Mouse (Mus musculus) lung, embryonic 16.5 days (tissue): ENCODE results near the gene Rcbtb2. TPM values are rescaled to one million over a fixed set of nuclear protein-coding genes. Genes with fewer than 3 reads are reported as not detected.
A peak's percentile ranks its signal among the peaks of the same experiment; 100 is the strongest.

Source experiments
- ATAC-seq: fragments of 200-750 bp; cut with Nextera tagmentation; 2 replicates; pipeline ENCODE4 v1.8.0; 2017; ENCODE audit warnings: low read depth, mild to moderate bottlenecking, moderate library complexity
- H3K27ac ChIP-seq: fragments of 300-500 bp; sonication (generic); 2 replicates; pipeline ENCODE4 v1.5.1; 2014; ENCODE audit warnings: mild to moderate bottlenecking, control low read depth, low read length
- H3K27me3 ChIP-seq: fragments of 300-500 bp; sonication (generic); 2 replicates; pipeline ENCODE4 v1.6.1; 2014; ENCODE audit warnings: low read depth, low read length, mixed read lengths; ENCODE audit not compliant: control insufficient read depth, insufficient read depth
- H3K36me3 ChIP-seq: fragments of 300-500 bp; sonication (generic); 2 replicates; pipeline ENCODE4 v1.6.1; 2014; ENCODE audit warnings: low read length; ENCODE audit not compliant: control insufficient read depth, insufficient read depth
- H3K4me1 ChIP-seq: fragments of 300-500 bp; sonication (generic); replicated peaks from 2 replicates; pipeline ENCODE4 v1.6.1; 2014; ENCODE audit warnings: low read length, mixed read lengths; ENCODE audit not compliant: control insufficient read depth, insufficient read depth
- H3K4me2 ChIP-seq: fragments of 300-500 bp; sonication (generic); 2 replicates; pipeline ENCODE4 v1.6.1; 2014; ENCODE audit warnings: low read depth, low read length, control low read depth
- H3K4me3 ChIP-seq: fragments of 300-500 bp; sonication (generic); 2 replicates; pipeline ENCODE4 v1.5.1; 2014; ENCODE audit warnings: mild to moderate bottlenecking, low read length, control low read depth
- H3K9ac ChIP-seq: fragments of 300-500 bp; sonication (generic); 2 replicates; pipeline ENCODE4 v1.6.1; 2014; ENCODE audit warnings: low read length, control low read depth
- H3K9me3 ChIP-seq: fragments of 300-500 bp; sonication (generic); 2 replicates; pipeline ENCODE4 v1.6.1; 2016; ENCODE audit warnings: low read length; ENCODE audit not compliant: control insufficient read depth
- WGBS: fragments of 180-500 bp; shearing (Covaris S2); extraction: QIAGEN DNeasy Blood & Tissue Kit; methylation state at CpG from one replicate; pipeline ENCODE4 v1.1.7; 2014; 5-methylcytosine and 5-hydroxymethylcytosine counted together
- polyA plus RNA-seq: library from polyadenylated mRNA; unstranded; fragments of >200 nt; fragmentation: Nextera tagmentation; extraction: Ambion mirVana; gene quantifications from 2 replicates; pipeline ENCODE4 v1.2.1, GENCODE M21; 2015

The Rcbtb2 gene
- polyA plus RNA-seq, 1 experiment from 2014 or later: 101 TPM

DNA sequence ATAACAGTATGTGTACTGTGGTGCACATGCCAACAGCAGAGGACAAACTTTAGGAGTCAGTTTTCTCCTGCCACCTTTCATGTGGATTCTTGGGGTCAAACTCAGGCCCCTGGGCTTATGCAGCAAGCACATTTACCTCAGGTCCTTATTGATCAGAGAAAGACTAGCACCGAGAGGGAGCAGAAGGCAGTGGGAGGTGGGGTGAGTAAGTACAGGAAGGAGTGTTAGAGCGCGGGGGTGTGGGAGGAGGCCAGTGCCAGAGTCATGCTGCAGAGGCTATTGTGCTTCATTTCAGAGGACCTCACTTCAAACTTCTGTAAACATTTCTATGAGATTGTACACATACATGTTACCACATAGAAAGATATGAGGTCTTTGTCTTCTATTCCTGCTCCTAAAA lies 78.6 kb downstream of the Rcbtb2 start:
- 42% methylated on average over 3 of the region's 3 CpGs for WGBS
- no peak for ATAC-seq
- H3K27me3 ChIP-seq: no peaks in the 10 kb centered on the region

GRCm38 (mm10) chr14:73204016-73204415 lies 81.2 kb downstream of the Rcbtb2 start:
- WGBS: 67% methylated on average over 3 of the region's 3 CpGs

More for the DNA sequence above, 78.6 kb downstream of the Rcbtb2 start:
- Histone ChIP-seq H3K9ac (no peak overlapping the region), H3K4me1 (no peaks in the 10 kb centered on the region), H3K4me2 (no peak overlapping the region), H3K27ac (no peak overlapping the region), H3K36me3 (0 out of 2 replicates have a peak, but pooled peaks cover 2% of the 10 kb centered on the region), H3K4me3 (no peak overlapping the region), H3K9me3 (no peaks in the 10 kb centered on the region)

DNA sequence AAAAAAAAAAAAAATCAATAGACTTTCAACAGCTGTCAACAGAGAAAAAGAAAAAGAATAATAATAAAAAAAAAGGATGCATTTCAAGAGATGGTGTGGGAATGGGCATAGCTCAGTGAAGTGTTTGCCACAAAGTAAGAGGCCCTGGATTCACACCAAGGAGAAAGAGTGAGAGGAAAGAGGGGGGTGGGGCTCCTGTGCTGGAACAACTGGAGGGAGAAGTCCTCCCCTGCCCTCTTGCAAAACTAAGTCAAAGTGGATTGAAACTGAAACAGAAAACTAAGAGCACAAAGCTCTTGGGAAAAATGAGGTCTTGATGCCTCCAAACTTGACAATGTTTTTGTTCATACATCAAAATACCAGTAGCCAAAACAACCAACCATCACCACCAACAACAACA lies 86.4 kb downstream of the Rcbtb2 start:
- Histone ChIP-seq H3K27ac (no peak overlapping the region), H3K4me1 (no peaks in the 10 kb centered on the region), H3K36me3 (no peaks in the 10 kb centered on the region), H3K4me2 (no peak overlapping the region), H3K4me3 (no peak overlapping the region), H3K9me3 (no peaks in the 10 kb centered on the region), H3K27me3 (no peaks in the 10 kb centered on the region), H3K9ac (no peak overlapping the region)
- ATAC-seq: peak; percentile 56; the same call in 1 of the 2 replicates

More at GRCm38 (mm10) chr14:73204016-73204415, 81.2 kb downstream of the Rcbtb2 start:
- H3K36me3 ChIP-seq: no peaks in the 10 kb centered on the region
- no peak overlapping the region for H3K4me3 ChIP-seq
- ATAC-seq: no peak
- H3K27me3 ChIP-seq: no peaks in the 10 kb centered on the region
- no peak overlapping the region for H3K9ac ChIP-seq
- no peak overlapping the region for H3K4me2 ChIP-seq
- no peaks in the 10 kb centered on the region for H3K4me1 ChIP-seq
- no peak overlapping the region for H3K27ac ChIP-seq
- no peaks in the 10 kb centered on the region for H3K9me3 ChIP-seq

DNA sequence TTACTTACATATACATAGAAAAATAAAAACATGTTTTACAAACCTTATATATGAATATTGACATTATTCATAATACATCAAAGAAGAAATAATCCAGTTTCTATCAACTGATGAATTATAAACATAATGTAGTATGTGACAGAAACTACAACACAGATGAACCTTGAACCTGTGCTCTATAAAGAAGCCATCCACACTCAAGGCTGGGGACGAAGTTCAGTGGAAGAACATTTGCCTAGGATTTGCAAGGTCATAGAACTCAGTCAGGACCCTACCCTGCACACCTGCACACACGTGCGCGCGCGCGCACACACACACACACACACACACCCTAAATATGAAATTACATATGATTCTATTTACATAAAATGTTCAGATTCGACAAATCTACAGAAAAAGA lies 87.4 kb downstream of the Rcbtb2 start:
- Histone ChIP-seq H3K27ac (no peak overlapping the region), H3K4me1 (no peaks in the 10 kb centered on the region), H3K4me3 (no peak overlapping the region), H3K27me3 (no peaks in the 10 kb centered on the region), H3K36me3 (no peaks in the 10 kb centered on the region), H3K9ac (no peak overlapping the region), H3K4me2 (no peak overlapping the region), H3K9me3 (no peaks in the 10 kb centered on the region)
- 89% methylated on average over 8 of the region's 8 CpGs for WGBS
- ATAC-seq: no peak

DNA sequence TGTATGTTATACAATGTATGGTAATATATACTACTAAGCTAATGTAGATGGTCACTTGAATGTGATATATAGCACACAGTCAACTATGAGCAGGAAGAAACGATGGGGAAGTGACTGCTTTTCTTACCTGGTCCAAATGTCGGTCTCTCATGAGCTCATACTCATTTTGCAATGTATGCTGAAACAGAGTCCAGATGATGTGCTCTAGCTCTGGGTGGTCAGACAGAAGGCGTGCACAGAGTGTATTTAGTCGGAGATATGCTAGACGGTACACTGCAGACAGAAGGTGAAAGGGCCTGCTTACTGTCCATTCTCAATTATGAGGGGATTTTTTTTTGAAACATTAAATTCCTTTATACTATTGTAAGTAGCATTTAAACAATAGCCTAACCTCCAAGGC lies 88.6 kb downstream of the Rcbtb2 start:
- H3K4me1 ChIP-seq: no peaks in the 10 kb centered on the region
- no peaks in the 10 kb centered on the region for H3K36me3 ChIP-seq
- 89% methylated on average over 5 of the region's 5 CpGs for WGBS
- no peak overlapping the region for H3K4me2 ChIP-seq
- no peak overlapping the region for H3K4me3 ChIP-seq
- no peaks in the 10 kb centered on the region for H3K27me3 ChIP-seq
- ATAC-seq: no peak
- no peak overlapping the region for H3K27ac ChIP-seq
- no peaks in the 10 kb centered on the region for H3K9me3 ChIP-seq
- H3K9ac ChIP-seq: no peak overlapping the region

DNA sequence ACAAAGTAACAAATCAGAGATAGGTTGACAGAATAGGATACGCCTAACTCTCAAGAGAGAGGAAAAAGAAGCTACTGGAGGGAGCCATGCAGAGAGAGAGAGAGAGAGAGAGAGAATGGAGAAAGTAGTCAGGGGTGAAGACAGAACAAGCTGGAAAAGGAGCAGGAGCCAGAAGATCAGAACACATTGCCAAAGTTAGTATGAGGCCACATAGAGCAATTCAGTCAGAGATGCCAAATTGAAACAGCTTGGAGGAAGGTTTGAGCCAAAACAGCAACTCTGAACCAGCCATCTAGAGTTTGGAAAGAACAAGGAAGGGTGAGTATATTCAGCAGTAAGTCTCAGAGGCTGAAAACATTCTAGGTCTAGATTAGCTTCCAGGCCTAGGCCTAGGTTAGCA lies 94.2 kb downstream of the Rcbtb2 start:
- H3K27ac ChIP-seq: no peak overlapping the region
- no peak overlapping the region for H3K4me2 ChIP-seq
- no peaks in the 10 kb centered on the region for H3K36me3 ChIP-seq
- H3K9ac ChIP-seq: no peak overlapping the region
- no peak overlapping the region for H3K4me3 ChIP-seq
- no peaks in the 10 kb centered on the region for H3K9me3 ChIP-seq
- no peak for ATAC-seq
- no peaks in the 10 kb centered on the region for H3K4me1 ChIP-seq
- 94% methylated on average over 1 of the region's 1 CpGs for WGBS
- H3K27me3 ChIP-seq: no peaks in the 10 kb centered on the region

DNA sequence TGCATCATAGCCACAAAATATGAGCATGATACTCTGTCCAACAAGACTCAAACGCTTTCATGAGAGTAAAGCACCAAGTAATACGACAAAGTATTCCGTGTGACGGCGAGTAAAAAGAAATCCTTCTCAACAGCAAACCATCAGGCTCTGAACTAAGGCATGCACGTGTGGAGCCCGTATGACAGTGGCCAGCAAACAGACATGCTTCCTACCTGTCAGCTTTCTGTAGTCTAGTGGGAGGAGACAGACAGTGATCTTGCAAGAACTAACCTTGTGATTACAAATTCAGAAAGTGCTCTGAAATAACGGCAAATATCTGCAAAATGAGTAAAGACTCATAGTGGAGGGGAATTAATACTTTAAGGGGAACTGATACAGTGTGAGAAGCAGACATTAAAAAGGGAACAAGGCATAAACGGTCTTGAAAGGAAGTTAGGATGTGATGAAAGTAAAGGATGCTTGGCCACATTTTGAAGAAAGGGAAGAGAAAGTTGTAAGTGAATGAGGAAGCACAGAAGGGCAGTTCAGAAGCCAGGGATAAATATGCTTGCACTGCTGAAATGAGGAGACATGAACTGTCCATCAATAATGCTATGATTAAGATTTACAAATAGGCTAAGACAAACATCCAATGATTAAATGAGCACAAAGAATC lies 99.6 kb downstream of the Rcbtb2 start:
- no peak for ATAC-seq
- no peak overlapping the region for H3K4me2 ChIP-seq
- no peaks in the 10 kb centered on the region for H3K27me3 ChIP-seq
- no peaks in the 10 kb centered on the region for H3K4me1 ChIP-seq
- no peak overlapping the region for H3K9ac ChIP-seq
- H3K27ac ChIP-seq: no peak overlapping the region
- no peaks in the 10 kb centered on the region for H3K9me3 ChIP-seq
- no peak overlapping the region for H3K4me3 ChIP-seq
- WGBS: 79% methylated on average over 9 of the region's 9 CpGs
- no peaks in the 10 kb centered on the region for H3K36me3 ChIP-seq

GRCm38 (mm10) chr14:73226346-73226745 lies 103.5 kb downstream of the Rcbtb2 start:
- Histone ChIP-seq H3K27me3 (no peaks in the 10 kb centered on the region), H3K4me3 (no peak overlapping the region), H3K4me1 (no peaks in the 10 kb centered on the region), H3K36me3 (no peaks in the 10 kb centered on the region), H3K9me3 (no peaks in the 10 kb centered on the region), H3K27ac (no peak overlapping the region), H3K9ac (no peak overlapping the region), H3K4me2 (no peak overlapping the region)
- no peak for ATAC-seq
- 52% methylated on average over 3 of the region's 3 CpGs for WGBS

GRCm38 (mm10) chr14:73226849-73227248 lies 104.0 kb downstream of the Rcbtb2 start:
- Histone ChIP-seq H3K4me3 (no peak overlapping the region), H3K36me3 (no peaks in the 10 kb centered on the region), H3K4me2 (no peak overlapping the region), H3K4me1 (no peaks in the 10 kb centered on the region), H3K9ac (no peak overlapping the region), H3K27ac (no peak overlapping the region), H3K9me3 (no peaks in the 10 kb centered on the region), H3K27me3 (no peaks in the 10 kb centered on the region)
- 21% methylated on average over 1 of the region's 1 CpGs for WGBS
- ATAC-seq: peak; percentile 52; the same call in 1 of the 2 replicates
